Mouse (Mus musculus): ENCODE measurements around the gene Fam118a.
"Not testable (repeated sequence)": the region's sequence is repeated elsewhere in the genome, so short reads cannot be mapped to it uniquely, and the experiment has no call there.

Fam118a gene

GRCm38 (mm10) chr15:85028648-85029047, at the start of gene Fam118a:
TSS of gene Fam118a (plus strand) at chr15:85028948.
- not testable (repeated sequence) for DNase-seq (ENCODE audit: low read depth in 2 of 2, low spot score in 2 of 2)

DNA sequence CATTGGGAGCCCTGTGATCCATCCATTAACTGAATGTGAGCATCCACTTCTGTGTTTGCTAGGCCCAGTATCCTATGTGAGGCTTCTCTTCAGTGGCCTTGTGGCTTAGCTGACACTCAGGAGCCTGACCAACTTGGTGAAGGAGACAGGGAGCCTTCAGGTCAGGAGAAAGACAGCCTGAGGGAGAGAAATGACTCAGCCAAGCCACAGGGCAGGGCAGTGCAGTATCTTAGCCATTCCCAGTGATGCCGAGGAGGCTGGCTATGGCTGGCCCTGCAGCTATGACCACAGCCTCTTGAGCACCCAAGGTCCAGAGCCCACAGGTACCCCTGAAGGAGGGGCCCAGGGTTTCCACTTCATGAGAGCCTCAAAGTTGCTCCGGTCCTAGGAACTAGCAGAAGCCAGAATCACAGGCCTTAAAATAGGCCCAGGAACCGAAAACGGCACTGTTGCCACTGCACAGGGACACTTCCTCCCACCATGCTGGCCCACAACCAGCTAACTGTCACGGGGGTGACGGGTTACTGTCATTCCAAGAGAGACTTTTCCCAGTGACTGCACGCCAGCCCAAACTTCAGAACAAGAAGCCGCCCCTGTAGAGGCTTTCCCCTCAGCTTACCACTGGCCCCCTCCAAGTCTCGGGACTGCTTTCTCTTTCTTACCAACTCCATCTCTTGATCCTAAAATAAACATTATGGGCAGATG, 47.0 kb upstream of the Fam118a start:
- DNase-seq (ENCODE audit: low read depth in 2 of 2, low spot score in 2 of 2), result no peak

DNA sequence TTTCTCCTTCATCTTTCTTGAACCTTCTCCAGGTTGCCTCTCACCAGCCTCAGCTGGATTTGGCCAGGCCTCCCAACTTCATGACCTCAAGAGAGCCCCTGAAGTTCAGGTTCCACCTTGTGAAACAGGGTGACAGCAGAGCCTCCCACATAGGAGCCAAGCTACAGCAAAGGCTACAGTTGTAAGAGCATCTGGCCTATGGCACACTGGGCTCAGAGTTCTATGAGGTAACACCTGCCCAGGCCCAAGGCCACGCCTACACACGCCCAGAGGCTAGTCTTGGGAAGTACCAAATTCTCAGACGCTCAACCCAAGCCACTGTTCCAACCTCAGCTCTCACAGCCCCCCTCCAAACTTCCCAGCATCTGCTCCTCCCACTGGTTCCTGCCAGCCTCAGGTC, 45.9 kb upstream of the Fam118a start:
- no peak for DNase-seq (ENCODE audit: low read depth in 2 of 2, low spot score in 2 of 2)

DNA sequence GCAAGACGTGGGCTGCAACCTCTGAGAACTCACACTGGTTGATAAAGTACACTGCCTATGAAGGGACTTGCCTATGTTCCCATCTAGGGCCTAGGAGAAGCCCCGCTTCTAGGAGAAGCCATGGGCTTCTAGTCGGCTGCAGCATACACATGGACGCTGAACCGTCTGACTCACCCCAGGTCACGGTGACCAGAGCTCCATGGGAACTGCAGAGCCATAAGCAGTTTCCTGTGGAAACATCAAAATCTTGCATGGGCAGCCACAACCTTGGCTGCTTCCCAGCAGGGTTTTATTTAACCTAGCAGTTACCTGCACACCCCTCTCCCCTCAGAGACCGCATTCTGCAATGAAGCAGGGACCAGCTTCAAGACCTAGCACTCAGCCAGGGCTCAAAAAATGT, 45.0 kb upstream of the Fam118a start:
- no peak for DNase-seq (ENCODE audit: low read depth in 2 of 2, low spot score in 2 of 2)

- DNase-seq (ENCODE audit: low read depth in 2 of 2, low spot score in 2 of 2), result no peak
These were observed 43.1 kb upstream of the Fam118a start for GRCm38 (mm10) chr15:84985516-84986160.

DNA sequence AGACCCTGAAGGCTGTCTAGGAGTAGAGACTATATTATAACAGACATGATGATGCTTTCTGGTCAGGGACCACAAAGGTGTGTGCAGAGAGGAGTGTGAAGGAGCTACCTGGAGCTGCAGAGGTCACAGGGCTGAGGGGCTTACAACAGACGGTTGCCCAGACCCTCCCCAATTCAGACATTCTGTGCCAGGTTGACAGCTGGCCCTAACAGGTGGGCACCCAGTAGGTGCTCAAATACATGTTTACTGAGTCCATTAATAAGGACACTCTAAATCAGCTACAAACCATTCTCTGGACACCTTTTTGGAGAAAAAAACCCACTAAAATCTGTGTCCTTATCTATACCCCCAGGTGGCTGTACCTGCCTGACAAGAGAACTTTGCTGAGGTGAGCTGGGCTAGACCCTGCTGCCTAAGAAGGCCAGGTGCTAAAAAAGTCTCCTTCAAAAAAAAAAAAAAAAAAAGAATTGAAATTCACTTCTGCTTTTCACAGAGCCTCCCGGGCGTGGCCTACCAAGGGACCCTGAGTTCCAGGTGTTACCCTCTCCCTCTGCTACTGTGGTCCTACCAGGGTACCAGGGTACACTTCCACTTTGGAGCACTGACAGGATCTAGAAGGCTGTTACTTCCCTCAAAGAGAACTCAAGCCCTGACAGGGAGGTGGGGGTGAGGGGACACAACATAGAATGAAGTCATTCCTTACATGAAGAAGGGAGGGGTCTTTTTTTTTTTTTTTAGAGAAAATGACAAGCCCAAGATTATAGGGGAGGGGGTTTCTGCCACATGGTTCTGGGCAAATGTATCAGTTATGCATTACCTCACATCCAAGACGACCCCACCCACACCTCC, 42.4 kb upstream of the Fam118a start:
- DNase-seq (ENCODE audit: low read depth in 2 of 2, low spot score in 2 of 2), result no peak

DNA sequence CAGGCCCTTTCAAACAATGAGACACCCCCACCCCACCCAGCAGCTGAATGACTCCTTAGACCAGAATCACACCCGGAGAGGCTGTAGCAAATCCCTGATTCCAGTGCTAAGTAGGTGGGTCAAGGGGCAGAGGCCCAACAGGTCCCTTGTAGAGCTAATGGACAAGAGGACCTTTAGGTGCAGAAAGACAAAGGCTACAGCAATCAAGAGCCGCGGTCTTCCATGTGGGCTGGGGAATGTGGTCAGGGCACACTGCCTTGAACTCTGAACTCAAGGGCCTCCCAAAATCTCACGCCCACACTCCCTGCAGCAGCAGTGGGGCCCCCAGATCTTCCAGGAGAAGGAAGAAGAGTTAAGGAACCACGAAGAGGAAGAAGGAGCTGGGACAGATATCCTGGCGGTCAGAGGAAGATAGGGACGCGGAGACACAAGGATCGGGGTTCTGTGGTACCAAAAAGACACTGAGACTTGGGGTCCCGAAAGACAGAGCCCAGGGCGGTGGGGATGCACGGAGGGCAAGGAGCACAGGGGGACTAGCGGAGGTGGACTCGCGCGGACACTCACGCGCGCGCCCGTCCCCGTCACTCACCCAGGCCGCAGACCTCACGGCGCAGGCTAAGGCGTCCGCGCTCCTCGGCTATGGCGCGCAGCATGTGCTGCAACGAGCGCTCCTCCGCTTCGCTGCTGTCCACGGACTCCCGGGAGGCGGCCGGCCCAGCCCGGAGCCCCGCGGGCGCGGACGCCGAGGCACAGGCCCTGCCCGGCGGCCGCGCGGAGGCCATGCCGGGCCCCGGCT, 41.5 kb upstream of the Fam118a start:
- DNase-seq (ENCODE audit: low read depth in 2 of 2, low spot score in 2 of 2), result no peak

- peak; percentile 77 to 80 for DNase-seq (ENCODE audit: low read depth in 2 of 2, low spot score in 2 of 2)
These were observed 40.6 kb upstream of the Fam118a start, which contains the start of gene 5031439G07Rik for GRCm38 (mm10) chr15:84987874-84988825. TSS of gene 5031439G07Rik (minus strand) at chr15:84988551.

DNA sequence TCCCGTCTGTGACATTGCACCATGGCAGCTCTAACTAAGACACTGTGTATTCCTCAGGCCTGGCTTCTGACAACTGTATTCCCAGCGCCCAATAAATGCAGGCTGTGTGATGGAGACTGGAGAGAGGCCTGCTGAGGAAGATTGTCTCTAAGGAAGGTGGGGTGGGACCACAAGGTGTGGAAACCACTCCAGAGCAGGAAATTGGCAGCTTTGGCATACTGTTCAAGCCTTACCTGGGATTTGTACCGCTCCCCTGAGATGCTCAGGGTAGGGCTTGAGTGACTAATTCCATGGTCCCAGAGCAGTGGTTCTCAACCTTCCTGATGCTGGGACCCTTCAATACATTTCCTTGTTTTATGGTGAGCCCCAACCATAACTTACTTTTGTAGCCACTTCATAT, 39.6 kb upstream of the Fam118a start:
- no peak for DNase-seq (ENCODE audit: low read depth in 2 of 2, low spot score in 2 of 2)

GRCm38 (mm10) chr15:84989771-84990170, 39.0 kb upstream of the Fam118a start:
- no peak for DNase-seq (ENCODE audit: low read depth in 2 of 2, low spot score in 2 of 2)

DNA sequence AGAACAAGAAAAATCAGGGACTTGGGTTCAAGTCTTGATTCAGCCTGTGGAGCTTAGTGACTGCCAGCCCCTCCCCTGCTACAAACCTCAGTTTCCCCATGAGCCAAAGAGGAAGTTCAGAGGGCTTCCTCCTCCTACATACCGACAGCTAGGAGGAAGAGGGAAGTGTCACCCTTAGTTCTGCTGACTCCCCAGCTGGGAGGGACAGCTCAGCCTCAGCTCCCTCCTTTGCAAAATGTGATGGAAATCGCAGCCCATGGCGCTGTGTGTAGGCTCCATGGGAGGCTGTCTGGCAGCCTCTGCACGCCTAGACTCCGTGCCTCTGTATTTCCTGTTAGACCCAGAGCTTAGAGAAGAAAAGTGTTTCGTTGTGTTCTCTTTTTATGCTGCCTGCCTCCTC, 34.2 kb upstream of the Fam118a start:
- no peak for DNase-seq (ENCODE audit: low read depth in 2 of 2, low spot score in 2 of 2)

- no peak for DNase-seq (ENCODE audit: low read depth in 2 of 2, low spot score in 2 of 2)
These were observed 33.7 kb upstream of the Fam118a start for GRCm38 (mm10) chr15:84995041-84995440.

- DNase-seq (ENCODE audit: low read depth in 2 of 2, low spot score in 2 of 2), result peak; percentile 50 to 60
These were observed 32.8 kb upstream of the Fam118a start for GRCm38 (mm10) chr15:84995967-84996366.

- DNase-seq (ENCODE audit: low read depth in 2 of 2, low spot score in 2 of 2), result no peak
These were observed 30.8 kb upstream of the Fam118a start for GRCm38 (mm10) chr15:84997768-84998454.

DNA sequence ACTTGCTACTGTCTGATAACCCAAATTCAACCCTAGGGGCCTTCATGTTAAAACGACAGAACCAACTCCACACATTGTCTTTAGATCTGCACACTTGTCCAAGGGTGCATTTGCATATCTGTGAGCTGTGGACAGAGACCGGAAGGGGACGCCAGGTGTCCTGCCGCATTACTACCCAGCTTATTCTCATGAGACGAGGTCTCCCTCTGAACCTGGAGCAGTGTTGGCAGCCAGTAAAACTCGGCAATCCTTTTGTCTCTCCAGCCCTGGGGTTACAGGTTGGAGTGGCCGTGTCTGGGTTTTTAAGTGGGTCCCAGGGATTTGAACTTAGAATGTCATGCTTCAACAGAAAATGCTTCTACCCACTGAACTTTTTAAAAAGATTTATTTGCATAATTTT, 28.8 kb upstream of the Fam118a start:
- DNase-seq (ENCODE audit: low read depth in 2 of 2, low spot score in 2 of 2), result no peak

- DNase-seq (ENCODE audit: low read depth in 2 of 2, low spot score in 2 of 2), result peak; percentile 83 to 84
These were observed 27.5 kb upstream of the Fam118a start for GRCm38 (mm10) chr15:85000984-85001982.

- DNase-seq (ENCODE audit: low read depth in 2 of 2, low spot score in 2 of 2), result no peak
These were observed 19.1 kb upstream of the Fam118a start for GRCm38 (mm10) chr15:85009666-85010065.

Measured in CD8-positive naive resting alpha-beta T cell, adult 2 months (primary cell).